Mouse (Mus musculus) CH12.LX (cell line): ENCODE measurements around the gene Haus2. TPM values are rescaled to one million over a fixed set of nuclear protein-coding genes. Genes with fewer than 3 reads are reported as not detected.

Experiments used
- DNase-seq: peaks from one replicate; pipeline ENCODE4 v3.0.0-alpha.2; 2013; ENCODE audit errors: extremely low read depth
- H3K27ac ChIP-seq: 2 replicates; pipeline ENCODE4 v1.5.1; 2012; ENCODE audit warnings: low read depth, mild to moderate bottlenecking, control low read depth, moderate library complexity; ENCODE audit not compliant: insufficient read depth
- H3K27me3 ChIP-seq: replicated peaks from 2 replicates; pipeline ENCODE3; 2012; ENCODE audit warnings: inconsistent platforms
- H3K36me3 ChIP-seq, 2 experiments: replicated peaks in 1 of 2; 2 replicates each; pipeline versions ENCODE3 to v1.6.1; 2012; ENCODE audit warnings: inconsistent platforms in 1 of 2, low read length in 1 of 2, mild to moderate bottlenecking in 1 of 2, mixed read lengths in 1 of 2, moderate library complexity in 1 of 2; ENCODE audit not compliant: control insufficient read depth in 1 of 2, insufficient read depth in 1 of 2
- H3K4me1 ChIP-seq, 2 experiments: 2 replicates each; pipeline ENCODE4 v1.6.1; 2012; ENCODE audit warnings: inconsistent platforms in 1 of 2, moderate library complexity in 1 of 2; ENCODE audit not compliant: insufficient read depth in 2 of 2, control insufficient read depth in 1 of 2
- H3K4me2 ChIP-seq: 2 replicates; pipeline ENCODE4 v1.6.1; 2012; ENCODE audit warnings: low read depth, mild to moderate bottlenecking, control low read depth; ENCODE audit not compliant: poor library complexity, insufficient read depth, severe bottlenecking
- H3K4me3 ChIP-seq, 3 experiments: fragments of 150-350 bp in 1 of 3; sonication (generic) in 1 of 3; replicated peaks in 1 of 3; 2 replicates each; pipeline versions ENCODE3 to v1.5.1; 2011 to 2012; ENCODE audit warnings: low read depth in 2 of 3, low read length in 2 of 3, mild to moderate bottlenecking in 2 of 3, moderate library complexity in 2 of 3, control low read depth in 1 of 3, improper control_type of control experiment in 1 of 3, inconsistent platforms in 1 of 3, mixed read lengths in 1 of 3; ENCODE audit not compliant: poor library complexity in 1 of 3
- H3K79me2 ChIP-seq: replicated peaks from 2 replicates; pipeline ENCODE4 v1.6.1; 2012; ENCODE audit warnings: mild to moderate bottlenecking, moderate library complexity; ENCODE audit not compliant: control insufficient read depth, poor library complexity, insufficient read depth, severe bottlenecking; ENCODE audit errors: extremely low read depth
- H3K9ac ChIP-seq: 2 replicates; pipeline ENCODE4 v1.6.1; 2012; ENCODE audit warnings: low read depth, mild to moderate bottlenecking, control low read depth, moderate library complexity; ENCODE audit not compliant: insufficient read depth
- H3K9me3 ChIP-seq: replicated peaks from 2 replicates; pipeline ENCODE3; 2012; ENCODE audit warnings: low read length, inconsistent platforms, mixed read lengths
- CHD1 ChIP-seq: IDR thresholded peaks from 2 replicates; pipeline ENCODE4 v1.6.1; 2012; ENCODE audit warnings: low read depth, low read length, improper control_type of control experiment, inconsistent platforms
- CTCF ChIP-seq, 2 experiments: IDR thresholded peaks in 1 of 2; conservative IDR thresholded peaks in 1 of 2; 2 replicates each; pipeline ENCODE4 v1.5.1; 2011 to 2012; ENCODE audit warnings: low read depth in 2 of 2, low read length in 2 of 2, improper control_type of control experiment in 1 of 2, inconsistent platforms in 1 of 2, mild to moderate bottlenecking in 1 of 2, moderate library complexity in 1 of 2
- E2F4 ChIP-seq: IDR thresholded peaks from 2 replicates; pipeline ENCODE4 v1.6.1; 2011; ENCODE audit warnings: low read depth, low read length, improper control_type of control experiment; ENCODE audit not compliant: insufficient replicate concordance
- EP300 ChIP-seq: IDR thresholded peaks from 2 replicates; pipeline ENCODE4 v1.6.1; 2011; ENCODE audit warnings: low read length, improper control_type of control experiment
- GABPA ChIP-seq: IDR thresholded peaks from 2 replicates; pipeline ENCODE4 v1.6.1; 2012; ENCODE audit warnings: low read depth, low read length, improper control_type of control experiment, inconsistent platforms; ENCODE audit not compliant: insufficient replicate concordance
- HCFC1 ChIP-seq: IDR thresholded peaks from 2 replicates; pipeline ENCODE4 v1.6.1; 2012; ENCODE audit warnings: low read depth, mild to moderate bottlenecking, inconsistent platforms, low read length, improper control_type of control experiment
- IRF4 ChIP-seq: IDR thresholded peaks from 2 replicates; pipeline ENCODE4 v1.6.1; 2014; ENCODE audit warnings: low read depth, mild to moderate bottlenecking, inconsistent platforms, low read length, improper control_type of control experiment
- MAX ChIP-seq: IDR thresholded peaks from 2 replicates; pipeline ENCODE4 v1.6.1; 2011; ENCODE audit warnings: low read length, improper control_type of control experiment
- MEF2A ChIP-seq: IDR thresholded peaks from 2 replicates; pipeline ENCODE4 v1.6.1; 2014; ENCODE audit warnings: low read depth, mild to moderate bottlenecking, inconsistent platforms, low read length, improper control_type of control experiment, borderline replicate concordance
- MYC ChIP-seq: IDR thresholded peaks from 2 replicates; pipeline ENCODE4 v1.6.1; 2011; ENCODE audit warnings: low read depth, mild to moderate bottlenecking, improper control_type of control experiment, low read length
- POLR2AphosphoS2 ChIP-seq: IDR thresholded peaks from 2 replicates; pipeline ENCODE4 v1.6.1; 2011; ENCODE audit warnings: low read depth, low read length, improper control_type of control experiment
- RAD21 ChIP-seq: IDR thresholded peaks from 2 replicates; pipeline ENCODE4 v1.6.1; 2011; ENCODE audit warnings: low read depth, mild to moderate bottlenecking, low read length, improper control_type of control experiment, moderate library complexity
- TBP ChIP-seq: conservative IDR thresholded peaks from 2 replicates; pipeline ENCODE4 v1.6.1; 2011; ENCODE audit warnings: low read depth, low read length, improper control_type of control experiment
- TCF12 ChIP-seq: IDR thresholded peaks from 2 replicates; pipeline ENCODE4 v1.6.1; 2014; ENCODE audit warnings: low read depth, mild to moderate bottlenecking, inconsistent platforms, low read length, improper control_type of control experiment
- UBTF ChIP-seq: IDR thresholded peaks from 2 replicates; pipeline ENCODE4 v1.6.1; 2012; ENCODE audit warnings: low read depth, mild to moderate bottlenecking, inconsistent platforms, low read length, improper control_type of control experiment, moderate library complexity
- USF2 ChIP-seq: conservative IDR thresholded peaks from 2 replicates; pipeline ENCODE4 v1.6.1; 2011; ENCODE audit warnings: low read depth, low read length, improper control_type of control experiment
- ZKSCAN1 ChIP-seq: IDR thresholded peaks from 2 replicates; pipeline ENCODE4 v1.6.1; 2012; ENCODE audit warnings: low read depth, inconsistent platforms, low read length, improper control_type of control experiment, borderline replicate concordance
- dilution Hi-C: fragments of 300-500 bp; cut with MboI; formaldehyde crosslinking; loops from 2 replicates; pipeline ENCODE4 v1.14.3; 2020; ENCODE audit warnings: low sequenced_read_pairs; ENCODE audit not compliant: extremely low pct_unique_long_range_greater_than_20kb, extremely low pct_ligation_motif_present
- in situ Hi-C: fragments of 300-500 bp; cut with MboI; formaldehyde crosslinking; loops from 3 replicates; pipeline ENCODE4 v1.14.3; 2019; ENCODE audit warnings: low sequenced_read_pairs, low pct_ligation_motif_present, low pct_unique_long_range_greater_than_20kb, mixed read lengths
- polyA plus RNA-seq: library from polyadenylated mRNA; unstranded; fragments of >175 nt; gene quantifications from 2 replicates; pipeline ENCODE4 v1.2.1, GENCODE M21; 2012; ENCODE audit warnings: low read depth; ENCODE audit not compliant: insufficient read length
- total RNA-seq, 2 experiments: library from RNA; depleted of rRNA; stranded (reverse); fragments of 300-350 nt in 1 of 2; fragments of >200 nt in 1 of 2; gene quantifications; 2 replicates each; pipeline ENCODE4 v1.2.3; 2012 to 2014

Haus2 gene
- total and polyA plus RNA-seq, 3 experiments: 12.8 to 37.8 (median 18.2) TPM

- Histone ChIP-seq H3K4me2 (0 out of 2 replicates have a peak overlapping the region, but pooled peaks have one; percentile 6), H3K4me3 (no peak overlapping the region), H3K79me2 (peaks cover 19% of the 10 kb centered on the region), H3K9me3 (no peaks in the 10 kb centered on the region), H3K27me3 (no peaks in the 10 kb centered on the region), H3K36me3 (peaks cover 0 to 17% of the 10 kb centered on the region in 2 experiments), H3K9ac (no peak overlapping the region), H3K27ac (no peak overlapping the region), H3K4me1 (peaks cover 4 to 75% of the 10 kb centered on the region in 2 experiments; a peak in 3 of 4 replicates)
- no peak for DNase-seq
- TF ChIP-seq ZKSCAN1 (no peak), HCFC1 (no peak), MAX (no peak), EP300 (no peak), IRF4 (no peak), MYC (no peak), TBP (no peak), MEF2A (no peak), TCF12 (no peak), UBTF (no peak)
- dilution Hi-C loops: no loop called here
- in situ Hi-C loops: no loop called here
These were observed 34.1 kb upstream of the Haus2 start for GRCm38 (mm10) chr2:120575121-120575520.

- TF ChIP-seq UBTF (no peak), E2F4 (no peak), GABPA (no peak), RAD21 (no peak), POLR2AphosphoS2 (no peak), CHD1 (no peak), TBP (no peak), USF2 (no peak), CTCF (conservative IDR thresholded peaks at IDR 0.05 in 1 of 2, IDR thresholded peaks at IDR 0.05 in 1 of 2; ENCODE audit: low read depth in 2 of 2, low read length in 2 of 2) (no peak)
- no peaks in the 10 kb centered on the region for H3K27me3 ChIP-seq
- peaks cover 0 to 18% of the 10 kb centered on the region in 2 experiments for H3K36me3 ChIP-seq
- no peak for DNase-seq
- no peak overlapping the region for H3K4me2 ChIP-seq
- peaks cover 22% of the 10 kb centered on the region for H3K79me2 ChIP-seq
- H3K4me1 ChIP-seq: peaks cover 4 to 79% of the 10 kb centered on the region in 2 experiments; a peak in 3 of 4 replicates
- dilution Hi-C loops (no loop called here), in situ Hi-C loops (no loop called here)
- no peaks in the 10 kb centered on the region for H3K9me3 ChIP-seq
- no peak overlapping the region for H3K4me3 ChIP-seq
- H3K27ac ChIP-seq: no peak overlapping the region
- H3K9ac ChIP-seq: no peak overlapping the region
These were observed 33.2 kb upstream of the Haus2 start for GRCm38 (mm10) chr2:120575978-120576377.
